Mouse (Mus musculus) G1E (cell line): ENCODE measurements around the gene Id1.

ENCODE experiments used
- CTCF ChIP-seq: IDR thresholded peaks from 2 replicates; pipeline ENCODE4 v1.5.1; 2012; ENCODE audit warnings: low read depth, low read length, inconsistent platforms, mixed read lengths
- GATA1 ChIP-seq: IDR thresholded peaks from 2 replicates; pipeline ENCODE4 v1.6.1; 2012; ENCODE audit warnings: borderline replicate concordance, low read length, inconsistent platforms, mixed read lengths
- GATA2 ChIP-seq: IDR thresholded peaks from 2 replicates; pipeline ENCODE4 v1.6.1; 2012; ENCODE audit warnings: low read depth, low read length, inconsistent platforms, borderline replicate concordance
- TAL1 ChIP-seq: conservative IDR thresholded peaks from 2 replicates; pipeline ENCODE4 v1.6.1; 2012; ENCODE audit warnings: low read depth, low read length, inconsistent platforms, mixed read lengths

DNA sequence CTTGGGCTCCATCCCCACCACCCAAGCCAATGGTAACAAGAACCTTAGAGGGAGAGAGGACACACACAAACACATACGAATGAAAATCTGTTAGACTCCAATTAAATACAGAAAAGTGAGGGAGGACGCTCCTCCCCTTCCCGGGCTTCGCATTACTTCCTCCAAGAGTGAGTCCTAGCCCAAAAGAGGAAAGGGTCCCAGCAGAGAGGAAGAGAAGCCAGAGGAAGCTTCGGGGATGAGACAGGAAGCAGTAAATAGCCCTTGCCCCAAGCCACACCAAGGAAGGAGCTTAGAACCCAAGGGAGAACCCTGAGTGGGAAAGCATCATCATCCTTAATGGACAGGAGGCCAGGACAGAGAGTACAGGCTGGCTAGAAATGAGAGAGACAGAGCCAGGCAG lies 27.0 kb upstream of the Id1 start:
- no peak for TF ChIP-seq CTCF
- no peak for TF ChIP-seq GATA2
- TF ChIP-seq GATA1 = no peak
- TF ChIP-seq TAL1 = no peak
